Mouse (Mus musculus): ENCODE measurements at regions not wholly inside any gene's neighbourhood (a gene's known extent, or its start where the extent isn't known, plus 50 kb on each side); places are given as distances from the start of the nearest gene placed in this dataset.

GRCm38 (mm10) chr14:114855746-114856145 is 236.3 kb upstream of the Gpc5 start:
- no peak for TF ChIP-seq GATA1 (IDR thresholded peaks at IDR 0.05; ENCODE audit: low read length)
- TF ChIP-seq TAL1 (IDR thresholded peaks at IDR 0.05; ENCODE audit: low read length) = no peak

Data from erythroblast, embryonic 14.5 days (primary cell).